Comparison of ENCODE assay signal across 9 mouse cellular contexts in the genomic region with DNA sequence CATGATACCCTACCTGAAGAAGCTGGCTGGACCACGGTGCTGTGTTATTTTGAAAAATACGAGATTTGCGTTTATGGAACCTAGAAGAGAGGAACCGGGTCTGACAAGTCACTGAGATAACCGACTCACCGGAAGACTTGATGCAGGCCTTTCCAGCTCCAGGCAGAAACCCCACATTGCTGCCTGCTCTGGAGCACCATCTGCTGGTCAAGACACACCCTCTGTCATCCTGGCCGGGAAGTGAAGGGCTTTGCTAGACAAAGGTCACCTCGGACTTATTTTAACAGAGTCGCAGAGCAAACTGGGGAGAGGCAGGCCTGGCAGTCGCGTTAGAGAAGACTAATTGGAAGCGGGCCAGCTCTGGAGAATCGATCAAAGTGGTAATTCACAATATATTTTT.
DNase-seq lines count a peak whose midpoint lies in the region; ATAC-seq and TF ChIP-seq lines count a peak whose summit lies in the region.
"Had no signal": no experiment of that assay in that cellular context is flagged by ENCODE, and none has a peak within 500 bp of the region (broad histone marks: within the 10 kb centered on the region; RNA-seq: fewer than 3 reads in every experiment).

No protein-coding gene starts in this region.

- peak; percentile 21 for DNase-seq in cerebellum, adult 11-12 months
- DNase-seq in forebrain, postnatal 0 days, result peak; percentile 78
- DNase-seq in layer of hippocampus, adult 2 months (ENCODE audit: low spot score in 2 of 2), result peak; percentile 56 to 71
- peak; percentile 87 for DNase-seq in lung, embryonic 14.5 days
- peak; percentile 73 for DNase-seq in ovary, postnatal 36 days (ENCODE audit: low spot score)
- peak; percentile 74 for DNase-seq in thymus, postnatal 25 days

- no peak overlapping the region for H3K27ac ChIP-seq in ES-Bruce4 (ENCODE audit: insufficient read depth, low read length)
- H3K27ac ChIP-seq in forebrain, postnatal 0 days (ENCODE audit: low read depth, low read length), result no peak overlapping the region
- H3K27ac ChIP-seq in layer of hippocampus, adult 2 months, result no peak overlapping the region
- H3K27ac ChIP-seq in lung, embryonic 14.5 days (ENCODE audit: low read depth), result no peak overlapping the region
- H3K27ac ChIP-seq: embryonic facial prominence, embryonic 15.5 days had no signal

- H3K36me3 ChIP-seq in ES-Bruce4 (ENCODE audit: control insufficient read depth, insufficient read depth, low read length, poor library complexity, severe bottlenecking), result no peaks in the 10 kb centered on the region; the same call in 1 of the 2 replicates
- no peaks in the 10 kb centered on the region for H3K36me3 ChIP-seq in forebrain, postnatal 0 days (ENCODE audit: insufficient read depth)
- H3K36me3 ChIP-seq in lung, embryonic 14.5 days (ENCODE audit: insufficient read depth), result no peaks in the 10 kb centered on the region
- H3K36me3 ChIP-seq: embryonic facial prominence, embryonic 15.5 days had no signal

- TF ChIP-seq POLR2A in ES-Bruce4 (IDR thresholded peaks at IDR 0.05; ENCODE audit: insufficient read depth, low read length), result no peak

- H3K9ac ChIP-seq in ES-Bruce4 (ENCODE audit: low read depth, poor library complexity, severe bottlenecking), result no peak overlapping the region
- H3K9ac ChIP-seq in forebrain, postnatal 0 days, result no peak overlapping the region
- H3K9ac ChIP-seq in lung, embryonic 14.5 days, result no peak overlapping the region
- H3K9ac ChIP-seq: embryonic facial prominence, embryonic 15.5 days had no signal

- H3K4me3 ChIP-seq in ES-Bruce4 (ENCODE audit: low read depth, low read length), result no peak overlapping the region
- H3K4me3 ChIP-seq in forebrain, postnatal 0 days (ENCODE audit: low read depth, low read length), result no peak overlapping the region
- no peak overlapping the region for H3K4me3 ChIP-seq in layer of hippocampus, adult 2 months
- no peak overlapping the region for H3K4me3 ChIP-seq in lung, embryonic 14.5 days (ENCODE audit: low read depth, low read length)
- H3K4me3 ChIP-seq: embryonic facial prominence, embryonic 15.5 days had no signal

- no peak for TF ChIP-seq EP300 in ES-Bruce4 (IDR thresholded peaks at IDR 0.05; ENCODE audit: insufficient read depth, low read depth, low read length)

- WGBS in forebrain, postnatal 0 days, result 15% methylated on average over 13 of the region's 13 CpGs
- 6% methylated on average over 13 of the region's 13 CpGs for WGBS in lung, embryonic 14.5 days

- no peak overlapping the region for H3K4me2 ChIP-seq in forebrain, postnatal 0 days (ENCODE audit: low read depth)
- no peak overlapping the region for H3K4me2 ChIP-seq in lung, embryonic 14.5 days
- H3K4me2 ChIP-seq: embryonic facial prominence, embryonic 15.5 days had no signal

- H3K27me3 ChIP-seq in ES-Bruce4 (ENCODE audit: control insufficient read depth, insufficient read depth, low read length, poor library complexity, severe bottlenecking), result no peaks in the 10 kb centered on the region
- no peaks in the 10 kb centered on the region for H3K27me3 ChIP-seq in forebrain, postnatal 0 days (ENCODE audit: insufficient read depth, low read length)
- no peaks in the 10 kb centered on the region for H3K27me3 ChIP-seq in lung, embryonic 14.5 days (ENCODE audit: insufficient read depth, low read length)
- H3K27me3 ChIP-seq: embryonic facial prominence, embryonic 15.5 days had no signal

- TF ChIP-seq CTCF in ES-Bruce4 (IDR thresholded peaks at IDR 0.05; ENCODE audit: low read depth, low read length), result peak; percentile 82
- peak; percentile 81 for TF ChIP-seq CTCF in forebrain, postnatal 0 days (IDR thresholded peaks at IDR 0.05; ENCODE audit: low read depth)
- peak; percentile 89 for TF ChIP-seq CTCF in layer of hippocampus, adult 2 months (conservative IDR thresholded peaks at IDR 0.05)
- peak; percentile 92 for TF ChIP-seq CTCF in lung, embryonic 14.5 days (IDR thresholded peaks at IDR 0.05; ENCODE audit: low read depth)

- ATAC-seq in forebrain, postnatal 0 days, result peak; percentile 73
- ATAC-seq in hematopoietic stem cell, adult 5-6 weeks (replicated peaks in 1 of 2; ENCODE audit: insufficient read depth in 1 of 2, low FRiP score in 2 of 2, low TSS enrichment in 1 of 2, low read depth in 1 of 2, poor library complexity in 2 of 2, severe bottlenecking in 2 of 2), result peak; percentile 91 to 96
- peak; percentile 88 for ATAC-seq in lung, embryonic 14.5 days (ENCODE audit: insufficient read depth)

- no peaks in the 10 kb centered on the region for H3K9me3 ChIP-seq in ES-Bruce4 (replicated peaks; ENCODE audit: control insufficient read depth, insufficient read depth, low read length, poor library complexity, severe bottlenecking)
- H3K9me3 ChIP-seq in forebrain, postnatal 0 days (ENCODE audit: low read length), result no peaks in the 10 kb centered on the region
- H3K9me3 ChIP-seq in lung, embryonic 14.5 days (ENCODE audit: low read depth, low read length), result no peaks in the 10 kb centered on the region
- H3K9me3 ChIP-seq: embryonic facial prominence, embryonic 15.5 days had no signal

- H3K4me1 ChIP-seq in ES-Bruce4 (ENCODE audit: control insufficient read depth, insufficient read depth, low read length), result no peaks in the 10 kb centered on the region
- H3K4me1 ChIP-seq in forebrain, postnatal 0 days (ENCODE audit: insufficient read depth), result no peaks in the 10 kb centered on the region
- no peaks in the 10 kb centered on the region for H3K4me1 ChIP-seq in lung, embryonic 14.5 days (ENCODE audit: insufficient read depth)
- H3K4me1 ChIP-seq: embryonic facial prominence, embryonic 15.5 days had no signal

Comparison
In these comparisons a context has a peak if more than half of its experiments do, and no peak if none do; other contexts are left out.
1. DNase-seq: peak in every context shown above with its lines; median percentile 87 in lung, embryonic 14.5 days; 78 in forebrain, postnatal 0 days; 74 in thymus, postnatal 25 days; 73 in ovary, postnatal 36 days; 64 in layer of hippocampus, adult 2 months; 21 in cerebellum, adult 11-12 months.